In the genomic region with DNA sequence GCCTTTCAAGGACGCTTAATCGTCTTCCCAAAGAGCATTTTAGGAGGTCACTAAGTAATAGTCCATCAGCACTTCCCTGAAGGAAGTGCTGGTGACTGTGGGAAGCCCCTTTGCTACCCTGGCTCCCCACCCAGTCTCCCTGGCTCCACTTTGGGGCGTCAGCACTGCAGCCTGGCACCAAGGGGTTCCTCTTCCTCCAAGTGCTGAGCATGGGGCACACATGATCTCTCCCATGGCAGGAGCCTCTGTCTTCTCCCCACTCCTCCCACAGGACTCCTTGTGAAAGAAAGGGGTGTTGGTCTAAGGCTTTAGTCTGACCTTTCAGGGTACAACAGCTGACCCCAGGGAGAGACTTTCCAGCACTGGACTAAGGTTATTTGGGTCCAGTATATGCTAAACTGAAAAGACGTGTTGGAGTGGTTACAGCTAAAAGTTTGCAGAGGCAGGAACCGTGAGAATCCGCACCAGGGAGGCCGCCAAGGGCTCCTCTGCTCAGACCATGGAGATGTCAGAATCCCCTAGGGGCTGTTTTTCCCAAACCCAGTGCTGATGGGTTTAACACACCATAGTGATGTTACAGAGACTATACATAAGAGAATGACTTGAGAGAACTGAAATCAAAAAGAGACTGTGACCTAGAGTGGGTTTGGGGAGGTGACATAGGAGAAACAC, we compare ENCODE assay signal across 8 mouse cellular contexts.
A peak's percentile ranks its signal among the peaks of the same experiment; 100 is the strongest.
DNase-seq lines count a peak whose midpoint lies in the region; ATAC-seq and TF ChIP-seq lines count a peak whose summit lies in the region.

No protein-coding gene starts in this region.

- H3K9me3 ChIP-seq in embryonic facial prominence, embryonic 12.5 days: no peaks in the 10 kb centered on the region
- H3K9me3 ChIP-seq in heart, embryonic 11.5 days (replicated peaks; ENCODE audit: control insufficient read depth, low read length): no peaks in the 10 kb centered on the region
- H3K9me3 ChIP-seq in liver, embryonic 12.5 days (replicated peaks): no peaks in the 10 kb centered on the region

- peak overlapping the region; percentile 62 for H3K27ac ChIP-seq in kidney, adult 2 months (ENCODE audit: insufficient read depth, low read depth, low read length)
- peak overlapping the region; percentile 88 for H3K27ac ChIP-seq in embryonic facial prominence, embryonic 12.5 days
- H3K27ac ChIP-seq in heart, embryonic 11.5 days (ENCODE audit: low read depth, low read length): 0 out of 2 replicates have a peak overlapping the region, but pooled peaks have one; percentile 12
- H3K27ac ChIP-seq in liver, embryonic 12.5 days: peak overlapping the region; percentile 28; the same call in 1 of the 2 replicates

- no peaks in the 10 kb centered on the region for H3K36me3 ChIP-seq in kidney, adult 2 months (ENCODE audit: control insufficient read depth, insufficient read depth, low read length)
- no peaks in the 10 kb centered on the region for H3K36me3 ChIP-seq in embryonic facial prominence, embryonic 12.5 days
- no peaks in the 10 kb centered on the region; the same call in 1 of the 2 replicates for H3K36me3 ChIP-seq in heart, embryonic 11.5 days (ENCODE audit: control insufficient read depth, insufficient read depth, low read length)
- peaks cover 6% of the 10 kb centered on the region; the same call in 1 of the 2 replicates for H3K36me3 ChIP-seq in liver, embryonic 12.5 days

- WGBS in kidney, adult 2 months: 62% methylated on average over 7 of the region's 7 CpGs
- 73% methylated on average over 7 of the region's 7 CpGs for WGBS in embryonic facial prominence, embryonic 12.5 days
- 86% methylated on average over 7 of the region's 7 CpGs for WGBS in heart, embryonic 11.5 days (ENCODE audit: insufficient replicate concordance)
- 80% methylated on average over 7 of the region's 7 CpGs for WGBS in liver, embryonic 12.5 days (ENCODE audit: insufficient replicate concordance)

- H3K4me2 ChIP-seq in embryonic facial prominence, embryonic 12.5 days (replicated peaks): no peak overlapping the region; the same call in 1 of the 2 replicates
- no peak overlapping the region for H3K4me2 ChIP-seq in heart, embryonic 11.5 days
- H3K4me2 ChIP-seq in liver, embryonic 12.5 days: no peak overlapping the region

- peaks cover 20% of the 10 kb centered on the region for H3K4me1 ChIP-seq in kidney, adult 2 months (ENCODE audit: control insufficient read depth, insufficient read depth, low read length)
- peaks cover 78% of the 10 kb centered on the region for H3K4me1 ChIP-seq in embryonic facial prominence, embryonic 12.5 days
- H3K4me1 ChIP-seq in heart, embryonic 11.5 days (ENCODE audit: control insufficient read depth, insufficient read depth, low read length): peaks cover 23% of the 10 kb centered on the region
- H3K4me1 ChIP-seq in liver, embryonic 12.5 days: peaks cover 45% of the 10 kb centered on the region

- H3K9ac ChIP-seq in embryonic facial prominence, embryonic 12.5 days: no peak overlapping the region
- no peak overlapping the region for H3K9ac ChIP-seq in heart, embryonic 11.5 days (ENCODE audit: low read depth, low read length)
- H3K9ac ChIP-seq in liver, embryonic 12.5 days: no peak overlapping the region

- ATAC-seq in embryonic facial prominence, embryonic 12.5 days (ENCODE audit: insufficient number of reproducible peaks, insufficient read depth, low FRiP score, low TSS enrichment): no peak
- ATAC-seq in heart, embryonic 11.5 days (replicated peaks; ENCODE audit: insufficient number of reproducible peaks, low FRiP score, low TSS enrichment): no peak
- no peak for ATAC-seq in liver, embryonic 12.5 days

- no peak for TF ChIP-seq POLR2A in kidney, adult 2 months (IDR thresholded peaks at IDR 0.05; ENCODE audit: low read depth, low read length)

- DNase-seq in kidney, adult 2 months: peak; percentile 25
- no peak for DNase-seq in kidney, adult 9 months
- no peak for DNase-seq in spleen, postnatal 14 days (ENCODE audit: low spot score in 2 of 2)
- DNase-seq in embryo, embryonic 10.5 days (ENCODE audit: low spot score): no peak
- no peak for DNase-seq in MN1 (ENCODE audit: low spot score)

- TF ChIP-seq CTCF in kidney, adult 2 months (conservative IDR thresholded peaks at IDR 0.05; ENCODE audit: insufficient read depth, insufficient read length, low read depth, low read length): no peak

- H3K27me3 ChIP-seq in kidney, adult 2 months (replicated peaks; ENCODE audit: control insufficient read depth, insufficient read depth, low read length): no peaks in the 10 kb centered on the region
- H3K27me3 ChIP-seq in embryonic facial prominence, embryonic 12.5 days: no peaks in the 10 kb centered on the region
- H3K27me3 ChIP-seq in heart, embryonic 11.5 days (ENCODE audit: control insufficient read depth, insufficient read depth, low read length): no peaks in the 10 kb centered on the region
- H3K27me3 ChIP-seq in liver, embryonic 12.5 days (replicated peaks): no peaks in the 10 kb centered on the region

- H3K4me3 ChIP-seq in kidney, adult 2 months (ENCODE audit: insufficient read depth, low read depth, low read length): no peak overlapping the region
- no peak overlapping the region for H3K4me3 ChIP-seq in embryonic facial prominence, embryonic 12.5 days
- H3K4me3 ChIP-seq in heart, embryonic 11.5 days (ENCODE audit: low read depth, low read length): no peak overlapping the region
- H3K4me3 ChIP-seq in liver, embryonic 12.5 days: no peak overlapping the region

Comparison
In these comparisons a context has a peak if more than half of its experiments do, and no peak if none do; other contexts are left out.
1. H3K27ac ChIP-seq: peak in every context shown above with its lines; median percentile 88 in embryonic facial prominence, embryonic 12.5 days; 62 in kidney, adult 2 months; 28 in liver, embryonic 12.5 days; 12 in heart, embryonic 11.5 days.